Comparison of ENCODE assay signal across 21 mouse cellular contexts in the genomic region with DNA sequence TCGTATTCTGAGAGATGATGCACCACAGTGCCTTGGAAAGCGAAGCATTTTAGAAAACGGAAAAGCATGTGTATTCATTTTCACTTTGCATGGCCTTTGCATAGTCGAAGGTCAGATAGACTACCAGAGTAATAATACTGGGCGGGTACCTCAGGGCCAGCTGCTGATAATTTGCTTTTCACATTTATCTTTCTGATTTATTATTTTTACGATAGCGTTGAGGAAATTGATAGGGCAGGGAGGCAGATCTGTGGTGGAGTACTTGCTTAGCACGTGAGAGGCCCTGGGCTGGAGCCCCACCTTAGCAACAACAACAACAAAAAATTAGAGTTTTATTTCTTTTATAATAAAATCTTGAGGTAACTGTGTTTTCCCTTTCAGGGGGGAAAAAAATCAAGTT. TPM values are rescaled to one million over a fixed set of nuclear protein-coding genes. Genes with fewer than 3 reads are reported as not detected.
DNase-seq lines count a peak whose midpoint lies in the region; ATAC-seq lines count a peak whose summit lies in the region.
"Had no signal": no experiment of that assay in that cellular context is flagged by ENCODE, and none has a peak within 500 bp of the region (broad histone marks: within the 10 kb centered on the region; RNA-seq: fewer than 3 reads in every experiment).

No protein-coding gene starts in this region.

- no peak overlapping the region for H3K4me3 ChIP-seq in liver, embryonic 12.5 days
- no peak overlapping the region for H3K4me3 ChIP-seq in liver, embryonic 11.5 days (ENCODE audit: low read depth, low read length)
- peak overlapping the region; percentile 35 for H3K4me3 ChIP-seq in intestine, embryonic 16.5 days (ENCODE audit: low read length)
- no peak overlapping the region for H3K4me3 ChIP-seq in stomach, embryonic 15.5 days (replicated peaks)
- H3K4me3 ChIP-seq in hindbrain, embryonic 14.5 days (replicated peaks; ENCODE audit: low read length): no peak overlapping the region
- no peak overlapping the region for H3K4me3 ChIP-seq in heart, embryonic 10.5 days
- H3K4me3 ChIP-seq: embryonic facial prominence, embryonic 12.5 days; forebrain, embryonic 13.5 days; limb, embryonic 13.5 days; midbrain, embryonic 12.5 days had no signal

- H3K36me3 ChIP-seq in liver, embryonic 12.5 days: no peaks in the 10 kb centered on the region
- no peaks in the 10 kb centered on the region for H3K36me3 ChIP-seq in liver, embryonic 11.5 days (ENCODE audit: control insufficient read depth, insufficient read depth, low read length)
- 0 out of 2 replicates have a peak, but pooled peaks cover 2% of the 10 kb centered on the region for H3K36me3 ChIP-seq in intestine, embryonic 16.5 days (ENCODE audit: control insufficient read depth, insufficient read depth, low read length)
- no peaks in the 10 kb centered on the region for H3K36me3 ChIP-seq in stomach, embryonic 15.5 days
- no peaks in the 10 kb centered on the region for H3K36me3 ChIP-seq in hindbrain, embryonic 14.5 days (replicated peaks; ENCODE audit: control insufficient read depth, insufficient read depth)
- no peaks in the 10 kb centered on the region for H3K36me3 ChIP-seq in heart, embryonic 10.5 days
- H3K36me3 ChIP-seq: embryonic facial prominence, embryonic 12.5 days; limb, embryonic 13.5 days; midbrain, embryonic 12.5 days had no signal

- peak overlapping the region; percentile 19; the same call in 1 of the 2 replicates for H3K4me2 ChIP-seq in liver, embryonic 12.5 days
- no peak overlapping the region for H3K4me2 ChIP-seq in liver, embryonic 11.5 days
- peak overlapping the region; percentile 59 for H3K4me2 ChIP-seq in intestine, embryonic 16.5 days (ENCODE audit: low read depth, low read length)
- H3K4me2 ChIP-seq in stomach, embryonic 15.5 days: peak overlapping the region; percentile 31; the same call in 1 of the 2 replicates
- H3K4me2 ChIP-seq in hindbrain, embryonic 14.5 days (replicated peaks): no peak overlapping the region
- H3K4me2 ChIP-seq: embryonic facial prominence, embryonic 12.5 days; forebrain, embryonic 13.5 days; heart, embryonic 11.5 days; limb, embryonic 13.5 days; midbrain, embryonic 12.5 days had no signal

- no peak overlapping the region for H3K9ac ChIP-seq in liver, embryonic 12.5 days
- no peak overlapping the region for H3K9ac ChIP-seq in liver, embryonic 11.5 days (ENCODE audit: low read depth, low read length)
- peak overlapping the region; percentile 42 for H3K9ac ChIP-seq in intestine, embryonic 16.5 days (ENCODE audit: low read depth, low read length)
- H3K9ac ChIP-seq in stomach, embryonic 15.5 days: no peak overlapping the region
- H3K9ac ChIP-seq in hindbrain, embryonic 14.5 days: no peak overlapping the region
- H3K9ac ChIP-seq: embryonic facial prominence, embryonic 12.5 days; forebrain, embryonic 13.5 days; limb, embryonic 13.5 days; midbrain, embryonic 12.5 days had no signal

- WGBS in liver, embryonic 12.5 days (ENCODE audit: insufficient replicate concordance): 42% methylated on average over 8 of the region's 8 CpGs
- WGBS in liver, embryonic 11.5 days: 54% methylated on average over 8 of the region's 8 CpGs
- WGBS in intestine, embryonic 16.5 days: 53% methylated on average over 8 of the region's 8 CpGs
- WGBS in stomach, embryonic 15.5 days: 52% methylated on average over 8 of the region's 8 CpGs
- WGBS in hindbrain, embryonic 14.5 days: 87% methylated on average over 8 of the region's 8 CpGs
- WGBS in heart, embryonic 10.5 days: 71% methylated on average over 8 of the region's 8 CpGs

- H3K27ac ChIP-seq in liver, embryonic 12.5 days: no peak overlapping the region
- H3K27ac ChIP-seq in liver, embryonic 11.5 days (ENCODE audit: low read depth, low read length): no peak overlapping the region
- H3K27ac ChIP-seq in intestine, embryonic 16.5 days (ENCODE audit: low read length): peak overlapping the region; percentile 87
- peak overlapping the region; percentile 76; the same call in 1 of the 2 replicates for H3K27ac ChIP-seq in stomach, embryonic 15.5 days
- H3K27ac ChIP-seq in hindbrain, embryonic 14.5 days: no peak overlapping the region
- H3K27ac ChIP-seq in heart, embryonic 10.5 days: no peak overlapping the region
- H3K27ac ChIP-seq: embryonic facial prominence, embryonic 12.5 days; forebrain, embryonic 13.5 days; limb, embryonic 13.5 days; midbrain, embryonic 12.5 days had no signal

- peaks cover 37% of the 10 kb centered on the region for H3K4me1 ChIP-seq in liver, embryonic 12.5 days
- peaks cover 22% of the 10 kb centered on the region for H3K4me1 ChIP-seq in liver, embryonic 11.5 days (replicated peaks; ENCODE audit: control insufficient read depth, insufficient read depth, low read length)
- H3K4me1 ChIP-seq in intestine, embryonic 16.5 days (ENCODE audit: control insufficient read depth, insufficient read depth, low read length): peaks cover 11% of the 10 kb centered on the region
- H3K4me1 ChIP-seq in stomach, embryonic 15.5 days: peaks cover 13% of the 10 kb centered on the region; the same call in 1 of the 2 replicates
- H3K4me1 ChIP-seq in hindbrain, embryonic 14.5 days (replicated peaks; ENCODE audit: control insufficient read depth, insufficient read depth, low read length): no peaks in the 10 kb centered on the region
- H3K4me1 ChIP-seq in heart, embryonic 10.5 days: peaks cover 16% of the 10 kb centered on the region; the same call in 1 of the 2 replicates
- H3K4me1 ChIP-seq: embryonic facial prominence, embryonic 12.5 days; forebrain, embryonic 13.5 days; limb, embryonic 13.5 days; midbrain, embryonic 12.5 days had no signal

- DNase-seq in liver, embryonic 11.5 days (ENCODE audit: low spot score): no peak
- peak; percentile 58 for DNase-seq in NIH3T3 (ENCODE audit: low read depth)
- DNase-seq in hindbrain, embryonic 14.5 days (ENCODE audit: low spot score): no peak
- DNase-seq in heart, embryonic 10.5 days (ENCODE audit: low spot score): no peak
- DNase-seq: adrenal gland, adult 2 months; cerebellum, adult 11-12 months; cerebellum, postnatal 25 days; gastrocnemius, postnatal 36 days; layer of hippocampus, adult 9-11 months; lung, adult 18-20 months; thymus, postnatal 14 days had no signal

- no peaks in the 10 kb centered on the region for H3K9me3 ChIP-seq in liver, embryonic 12.5 days (replicated peaks)
- H3K9me3 ChIP-seq in liver, embryonic 11.5 days (ENCODE audit: control insufficient read depth, low read length): no peaks in the 10 kb centered on the region
- H3K9me3 ChIP-seq in intestine, embryonic 16.5 days (ENCODE audit: control insufficient read depth, low read length): no peaks in the 10 kb centered on the region
- no peaks in the 10 kb centered on the region for H3K9me3 ChIP-seq in stomach, embryonic 15.5 days
- no peaks in the 10 kb centered on the region for H3K9me3 ChIP-seq in hindbrain, embryonic 14.5 days (ENCODE audit: control insufficient read depth, low read length)
- H3K9me3 ChIP-seq in heart, embryonic 10.5 days: no peaks in the 10 kb centered on the region
- H3K9me3 ChIP-seq: embryonic facial prominence, embryonic 12.5 days; forebrain, embryonic 13.5 days; limb, embryonic 13.5 days; midbrain, embryonic 12.5 days had no signal

- H3K27me3 ChIP-seq in liver, embryonic 12.5 days (replicated peaks): peaks cover 16% of the 10 kb centered on the region
- no peaks in the 10 kb centered on the region for H3K27me3 ChIP-seq in liver, embryonic 11.5 days (replicated peaks; ENCODE audit: control insufficient read depth, insufficient read depth, low read length)
- no peaks in the 10 kb centered on the region for H3K27me3 ChIP-seq in intestine, embryonic 16.5 days (replicated peaks; ENCODE audit: control insufficient read depth, insufficient read depth, low read length)
- no peaks in the 10 kb centered on the region for H3K27me3 ChIP-seq in stomach, embryonic 15.5 days (replicated peaks)
- no peaks in the 10 kb centered on the region for H3K27me3 ChIP-seq in hindbrain, embryonic 14.5 days (ENCODE audit: control insufficient read depth, insufficient read depth, low read length)
- no peaks in the 10 kb centered on the region for H3K27me3 ChIP-seq in heart, embryonic 10.5 days (ENCODE audit: insufficient read depth, poor library complexity, severe bottlenecking)
- H3K27me3 ChIP-seq: embryonic facial prominence, embryonic 12.5 days; forebrain, embryonic 13.5 days; midbrain, embryonic 12.5 days had no signal

- no peak for ATAC-seq in liver, embryonic 12.5 days
- no peak for ATAC-seq in liver, embryonic 11.5 days (replicated peaks; ENCODE audit: low FRiP score)
- ATAC-seq in intestine, embryonic 16.5 days: peak; percentile 47
- ATAC-seq in stomach, embryonic 15.5 days (ENCODE audit: insufficient read depth, low FRiP score, low read depth): no peak
- no peak for ATAC-seq in hindbrain, embryonic 14.5 days (ENCODE audit: low FRiP score)
- no peak for ATAC-seq in granulocyte monocyte progenitor cell, adult 5-6 weeks (replicated peaks; ENCODE audit: poor library complexity, severe bottlenecking)
- ATAC-seq: forebrain, embryonic 13.5 days had no signal

RNA-seq across cellular contexts. Expression of gene Plac8, which starts 3.9 kb away (rescaled TPM):
- 32.2 and 35.8 TPM in 2 replicates for polyA plus RNA-seq in liver, embryonic 12.5 days (2016; fragmentation: Nextera tagmentation; extraction: Ambion mirVana)
- polyA plus RNA-seq in liver, embryonic 11.5 days (2014; fragmentation: Nextera tagmentation; extraction: Ambion mirVana): 34.0 and 34.3 TPM in 2 replicates
- 438 and 445 TPM in 2 replicates for polyA plus RNA-seq in intestine, embryonic 16.5 days (2015; fragmentation: Nextera tagmentation; extraction: Ambion mirVana)
- polyA plus RNA-seq in stomach, embryonic 15.5 days (2015; fragmentation: Nextera tagmentation; extraction: Ambion mirVana): 209 and 223 TPM in 2 replicates
- polyA plus RNA-seq in hindbrain, embryonic 14.5 days (2014; fragmentation: Nextera tagmentation; extraction: Ambion mirVana): 0.60 and 1.4 TPM in 2 replicates
- polyA plus RNA-seq in heart, embryonic 10.5 days (2016; fragmentation: Nextera tagmentation; extraction: Ambion mirVana): 8.5 and 15.2 TPM in 2 replicates
- total RNA-seq in granulocyte monocyte progenitor cell, adult 5-6 weeks (2014; fragmentation: Nextera tagmentation): 5,016 and 5,973 TPM in 2 replicates
- 4,049 and 4,633 TPM in 2 replicates for total RNA-seq in granulocyte monocyte progenitor cell, adult 5-6 weeks (2017)
- total RNA-seq: gastrocnemius, postnatal 36 days; left cerebral cortex, postnatal 25 days had no signal

RNA-seq across cellular contexts. Expression of gene Cops4, which starts 50.1 kb away (rescaled TPM):
- 108 and 114 TPM in 2 replicates for polyA plus RNA-seq in liver, embryonic 12.5 days (2016; fragmentation: Nextera tagmentation; extraction: Ambion mirVana)
- polyA plus RNA-seq in liver, embryonic 11.5 days (2014; fragmentation: Nextera tagmentation; extraction: Ambion mirVana): 166 and 176 TPM in 2 replicates
- polyA plus RNA-seq in intestine, embryonic 16.5 days (2015; fragmentation: Nextera tagmentation; extraction: Ambion mirVana): 151 and 164 TPM in 2 replicates
- 159 and 169 TPM in 2 replicates for polyA plus RNA-seq in stomach, embryonic 15.5 days (2015; fragmentation: Nextera tagmentation; extraction: Ambion mirVana)
- 189 and 190 TPM in 2 replicates for polyA plus RNA-seq in hindbrain, embryonic 14.5 days (2014; fragmentation: Nextera tagmentation; extraction: Ambion mirVana)
- 172 and 203 TPM in 2 replicates for polyA plus RNA-seq in heart, embryonic 10.5 days (2016; fragmentation: Nextera tagmentation; extraction: Ambion mirVana)
- total RNA-seq in granulocyte monocyte progenitor cell, adult 5-6 weeks (2014; fragmentation: Nextera tagmentation): 72.0 and 81.7 TPM in 2 replicates
- 147 and 155 TPM in 2 replicates for total RNA-seq in granulocyte monocyte progenitor cell, adult 5-6 weeks (2017)

Comparison
In these comparisons a context has a peak if more than half of its experiments do, and no peak if none do; other contexts are left out.
1. H3K4me2 ChIP-seq: peak in liver, embryonic 12.5 days (single experiment), intestine, embryonic 16.5 days (single experiment) and stomach, embryonic 15.5 days (single experiment); none in liver, embryonic 11.5 days (single experiment) and hindbrain, embryonic 14.5 days (single experiment).
2. H3K27ac ChIP-seq: peak in intestine, embryonic 16.5 days (single experiment) and stomach, embryonic 15.5 days (single experiment); none in liver, embryonic 12.5 days (single experiment), liver, embryonic 11.5 days (single experiment), hindbrain, embryonic 14.5 days (single experiment) and heart, embryonic 10.5 days (single experiment).